ENCODE assay signal across 9 mouse cellular contexts in the genomic region with DNA sequence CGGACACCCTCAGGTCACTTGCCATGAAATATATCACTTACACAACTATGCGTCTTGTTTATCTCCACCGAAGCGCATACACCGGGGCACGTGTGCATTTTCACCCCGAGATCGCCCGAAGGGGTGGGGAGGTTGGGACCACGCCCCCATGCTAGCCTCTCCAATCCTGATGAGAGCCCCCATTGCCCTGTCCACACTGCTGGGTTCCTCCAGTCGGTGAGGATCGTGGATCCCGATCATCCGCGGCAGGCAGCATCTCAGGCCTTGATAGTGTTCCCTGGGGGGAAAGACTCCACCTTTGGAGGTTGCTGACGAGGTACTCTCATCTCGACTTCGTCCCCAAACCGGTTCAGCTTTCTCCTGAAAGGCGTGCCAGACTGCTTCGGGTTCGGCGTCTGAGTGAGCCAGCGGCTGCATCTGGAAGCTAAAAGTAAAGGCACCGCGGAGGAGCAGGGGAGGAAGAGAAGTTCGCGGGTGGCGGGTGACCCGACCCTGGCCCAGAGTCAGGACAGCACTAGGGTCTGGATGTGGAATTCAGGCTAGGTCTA. TPM values are rescaled to one million over a fixed set of nuclear protein-coding genes. Genes with fewer than 3 reads are reported as not detected.
DNase-seq lines count a peak whose midpoint lies in the region; ATAC-seq lines count a peak whose summit lies in the region.
"Had no signal": no experiment of that assay in that cellular context is flagged by ENCODE, and none has a peak within 500 bp of the region (broad histone marks: within the 10 kb centered on the region; RNA-seq: fewer than 3 reads in every experiment).

No protein-coding gene starts in this region.

- no peaks in the 10 kb centered on the region for H3K9me3 ChIP-seq in heart, embryonic 15.5 days (replicated peaks)
- no peaks in the 10 kb centered on the region for H3K9me3 ChIP-seq in limb, embryonic 11.5 days (ENCODE audit: control insufficient read depth, low read length)
- no peaks in the 10 kb centered on the region for H3K9me3 ChIP-seq in midbrain, embryonic 13.5 days

- peak overlapping the region; percentile 31; the same call in 1 of the 2 replicates for H3K27ac ChIP-seq in heart, embryonic 15.5 days
- H3K27ac ChIP-seq in limb, embryonic 11.5 days (replicated peaks; ENCODE audit: low read depth, low read length) = no peak overlapping the region
- H3K27ac ChIP-seq in midbrain, embryonic 13.5 days = no peak overlapping the region

- H3K27me3 ChIP-seq in heart, embryonic 15.5 days = peaks cover 65% of the 10 kb centered on the region
- peaks cover 50% of the 10 kb centered on the region for H3K27me3 ChIP-seq in limb, embryonic 11.5 days (ENCODE audit: control insufficient read depth, insufficient read depth, low read length)
- peaks cover 63% of the 10 kb centered on the region for H3K27me3 ChIP-seq in midbrain, embryonic 13.5 days

- peak overlapping the region; percentile 98 for H3K4me2 ChIP-seq in heart, embryonic 15.5 days
- H3K4me2 ChIP-seq in limb, embryonic 11.5 days (ENCODE audit: low read depth, severe bottlenecking) = peak overlapping the region; percentile 75
- H3K4me2 ChIP-seq in midbrain, embryonic 13.5 days (replicated peaks) = peak overlapping the region; percentile 79

- H3K36me3 ChIP-seq in heart, embryonic 15.5 days = no peaks in the 10 kb centered on the region
- no peaks in the 10 kb centered on the region for H3K36me3 ChIP-seq in limb, embryonic 11.5 days (ENCODE audit: control insufficient read depth, insufficient read depth, low read length)
- peaks cover 9% of the 10 kb centered on the region for H3K36me3 ChIP-seq in midbrain, embryonic 13.5 days

- DNase-seq in CD4-positive, CD25-positive, alpha-beta regulatory T cell, adult 2 months (ENCODE audit: low read depth, low spot score) = peak; percentile 12
- DNase-seq in limb, embryonic 11.5 days (ENCODE audit: low spot score) = peak; percentile 72
- peak; percentile 69 for DNase-seq in urinary bladder, postnatal 14 days (ENCODE audit: low spot score)
- DNase-seq in adrenal gland, postnatal 10 days = no peak

- ATAC-seq in CD4-positive, CD25-positive, alpha-beta regulatory T cell, adult 4 months = no peak
- ATAC-seq in common myeloid progenitor, adult 5-6 weeks (replicated peaks; ENCODE audit: low read depth, poor library complexity, severe bottlenecking) = peak; percentile 19; the same call in 1 of the 2 replicates
- ATAC-seq in heart, embryonic 15.5 days (replicated peaks; ENCODE audit: insufficient number of reproducible peaks, insufficient read depth, low FRiP score, low read depth) = no peak
- ATAC-seq in limb, embryonic 11.5 days (ENCODE audit: insufficient number of reproducible peaks, low FRiP score, low TSS enrichment, low read depth) = 0 out of 2 replicates have a peak, but pooled peaks have one; percentile 23
- ATAC-seq in midbrain, embryonic 13.5 days = no peak

- peaks cover 41% of the 10 kb centered on the region for H3K4me1 ChIP-seq in heart, embryonic 15.5 days (replicated peaks)
- peaks cover 28% of the 10 kb centered on the region for H3K4me1 ChIP-seq in limb, embryonic 11.5 days (ENCODE audit: control insufficient read depth, insufficient read depth, low read length)
- peaks cover 49% of the 10 kb centered on the region for H3K4me1 ChIP-seq in midbrain, embryonic 13.5 days (replicated peaks)

- WGBS in heart, embryonic 15.5 days = under 1% methylated on average over 30 of the region's 30 CpGs
- under 1% methylated on average over 30 of the region's 30 CpGs for WGBS in limb, embryonic 11.5 days
- under 1% methylated on average over 30 of the region's 30 CpGs for WGBS in midbrain, embryonic 13.5 days

- H3K4me3 ChIP-seq in heart, embryonic 15.5 days = peak overlapping the region; percentile 64
- peak overlapping the region; percentile 41 for H3K4me3 ChIP-seq in limb, embryonic 11.5 days (ENCODE audit: low read depth, low read length)
- peak overlapping the region; percentile 42 for H3K4me3 ChIP-seq in midbrain, embryonic 13.5 days (replicated peaks)

- H3K9ac ChIP-seq in heart, embryonic 15.5 days = peak overlapping the region; percentile 58
- peak overlapping the region; percentile 30 for H3K9ac ChIP-seq in limb, embryonic 11.5 days (ENCODE audit: low read length)
- H3K9ac ChIP-seq in midbrain, embryonic 13.5 days (replicated peaks) = peak overlapping the region; percentile 50

RNA-seq across cellular contexts. Expression of gene Sphk1, which starts 1.6 kb away (rescaled TPM):
- polyA plus RNA-seq in CD4-positive, CD25-positive, alpha-beta regulatory T cell, adult 4 months (2017; shearing (Covaris generic)) = under 1 TPM in 1 of 2 experiments, not detected in 1; 0.35 TPM
- 55.3 and 61.0 TPM in 2 replicates for total RNA-seq in common myeloid progenitor, adult 5-6 weeks (2017)
- polyA plus RNA-seq in heart, embryonic 15.5 days (2015; fragmentation: Nextera tagmentation; extraction: Ambion mirVana) = 2.8 and 4.4 TPM in 2 replicates
- 1.3 and 1.9 TPM in 2 replicates for polyA plus RNA-seq in limb, embryonic 11.5 days (2014; fragmentation: Nextera tagmentation; extraction: Ambion mirVana)
- 3.1 and 3.2 TPM in 2 replicates for polyA plus RNA-seq in midbrain, embryonic 13.5 days (2015; fragmentation: Nextera tagmentation; extraction: Ambion mirVana)
- total RNA-seq in adrenal gland, postnatal 10 days (2021) = 1 to 10 TPM; 3.0 to 5.1 TPM

RNA-seq across cellular contexts. Expression of gene Prpsap1, which starts 38.3 kb away (rescaled TPM):
- polyA plus RNA-seq in CD4-positive, CD25-positive, alpha-beta regulatory T cell, adult 4 months (2017; shearing (Covaris generic)) = 10 to 100 TPM; 32.9 to 39.6 TPM
- 28.1 and 35.2 TPM in 2 replicates for total RNA-seq in common myeloid progenitor, adult 5-6 weeks (2017)
- 81.7 and 98.2 TPM in 2 replicates for polyA plus RNA-seq in heart, embryonic 15.5 days (2015; fragmentation: Nextera tagmentation; extraction: Ambion mirVana)
- polyA plus RNA-seq in limb, embryonic 11.5 days (2014; fragmentation: Nextera tagmentation; extraction: Ambion mirVana) = 183 and 193 TPM in 2 replicates
- polyA plus RNA-seq in midbrain, embryonic 13.5 days (2015; fragmentation: Nextera tagmentation; extraction: Ambion mirVana) = 175 and 187 TPM in 2 replicates
- total RNA-seq in adrenal gland, postnatal 10 days (2021) = 10 to 100 TPM; 68.0 to 80.1 TPM

RNA-seq across cellular contexts. Expression of gene Ube2o, which starts 48.9 kb away (rescaled TPM):
- 1 to 10 TPM; 1.1 to 3.5 TPM for polyA plus RNA-seq in CD4-positive, CD25-positive, alpha-beta regulatory T cell, adult 4 months (2017; shearing (Covaris generic))
- total RNA-seq in common myeloid progenitor, adult 5-6 weeks (2017) = 7.6 and 8.5 TPM in 2 replicates
- 14.4 and 20.7 TPM in 2 replicates for polyA plus RNA-seq in heart, embryonic 15.5 days (2015; fragmentation: Nextera tagmentation; extraction: Ambion mirVana)
- 19.4 and 24.1 TPM in 2 replicates for polyA plus RNA-seq in limb, embryonic 11.5 days (2014; fragmentation: Nextera tagmentation; extraction: Ambion mirVana)
- polyA plus RNA-seq in midbrain, embryonic 13.5 days (2015; fragmentation: Nextera tagmentation; extraction: Ambion mirVana) = 12.3 and 12.7 TPM in 2 replicates
- total RNA-seq in adrenal gland, postnatal 10 days (2021) = 10 to 100 TPM; 20.8 to 29.8 TPM

RNA-seq across cellular contexts. Expression of gene Aanat, which starts 53.9 kb away (rescaled TPM):
- polyA plus RNA-seq in CD4-positive, CD25-positive, alpha-beta regulatory T cell, adult 4 months (2017; shearing (Covaris generic)) = not detected
- total RNA-seq in common myeloid progenitor, adult 5-6 weeks (2017) = not detected in 2 replicates
- not detected in 2 replicates for polyA plus RNA-seq in heart, embryonic 15.5 days (2015; fragmentation: Nextera tagmentation; extraction: Ambion mirVana)
- polyA plus RNA-seq in limb, embryonic 11.5 days (2014; fragmentation: Nextera tagmentation; extraction: Ambion mirVana) = 0.28 TPM in 1 of 2 replicates, not detected in the other
- polyA plus RNA-seq in midbrain, embryonic 13.5 days (2015; fragmentation: Nextera tagmentation; extraction: Ambion mirVana) = 0.22 and 0.34 TPM in 2 replicates
- total RNA-seq in adrenal gland, postnatal 10 days (2021) = not detected
- polyA plus RNA-seq: large intestine, adult 2 months had no signal

Comparison
In these comparisons a context has a peak if more than half of its experiments do, and no peak if none do; other contexts are left out.
1. ATAC-seq: peak in common myeloid progenitor, adult 5-6 weeks (single experiment) and limb, embryonic 11.5 days (single experiment); none in CD4-positive, CD25-positive, alpha-beta regulatory T cell, adult 4 months (single experiment), heart, embryonic 15.5 days (single experiment) and midbrain, embryonic 13.5 days (single experiment).
2. Peak in every context shown above with its lines, with median percentiles within 50 percentile points of each other: H3K4me2 ChIP-seq, H3K4me3 ChIP-seq and H3K9ac ChIP-seq.